Mouse (Mus musculus): ENCODE results near the gene Mgat5.

DNA sequence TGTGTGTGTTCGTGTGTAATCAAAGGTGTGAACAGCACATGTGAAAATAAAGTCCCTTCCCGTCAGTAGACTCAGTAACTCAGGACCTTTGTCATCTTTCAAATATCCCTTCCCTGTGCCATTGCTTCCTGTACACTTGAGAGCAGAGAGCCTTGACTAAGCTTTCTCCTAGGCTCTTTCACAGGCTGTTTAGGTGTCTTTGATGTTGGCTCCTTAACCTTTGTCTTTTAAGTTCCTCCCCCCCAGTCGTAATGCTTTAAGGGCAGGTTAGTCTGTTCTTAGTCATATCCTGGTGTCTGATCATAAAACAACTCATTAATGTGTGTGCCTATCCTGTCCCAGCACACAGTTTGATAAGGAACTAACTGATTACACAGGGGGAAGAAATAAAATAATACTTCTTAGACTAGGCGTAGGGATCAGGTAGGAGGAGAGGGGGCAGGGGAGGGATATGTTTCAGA lies 28.4 kb downstream of the Mgat5 start:
- TF ChIP-seq CTCF (IDR thresholded peaks at IDR 0.05; ENCODE audit: low read depth) (no peak), EP300 (IDR thresholded peaks at IDR 0.05; ENCODE audit: low read depth) (no peak)

Measured in heart, postnatal 0 days (tissue).